Mouse (Mus musculus): ENCODE measurements around the gene Gars.

GRCm38 (mm10) chr6:55090639-55091038 is 52.8 kb downstream of the Gars start:
- TF ChIP-seq CTCF (IDR thresholded peaks at IDR 0.05; ENCODE audit: borderline replicate concordance, control insufficient read depth, extremely low read depth, insufficient read depth, low read length, poor library complexity): no peak
- no peak for TF ChIP-seq POLR2A (IDR thresholded peaks at IDR 0.05; ENCODE audit: control insufficient read depth, extremely low read depth, insufficient read depth, low read length, poor library complexity)
